Mouse (Mus musculus) right cerebral cortex, postnatal 10 days (tissue): ENCODE data around the gene Arhgap8.
"Not testable (repeated sequence)": the region's sequence is repeated elsewhere in the genome, so short reads cannot be mapped to it uniquely, and the experiment has no call there.

ENCODE experiments used
- DNase-seq, 2 experiments: peaks; one replicate each; pipeline ENCODE4 v3.0.0; 2021; ENCODE audit warnings: low spot score in 2 of 2

Arhgap8 gene

DNA sequence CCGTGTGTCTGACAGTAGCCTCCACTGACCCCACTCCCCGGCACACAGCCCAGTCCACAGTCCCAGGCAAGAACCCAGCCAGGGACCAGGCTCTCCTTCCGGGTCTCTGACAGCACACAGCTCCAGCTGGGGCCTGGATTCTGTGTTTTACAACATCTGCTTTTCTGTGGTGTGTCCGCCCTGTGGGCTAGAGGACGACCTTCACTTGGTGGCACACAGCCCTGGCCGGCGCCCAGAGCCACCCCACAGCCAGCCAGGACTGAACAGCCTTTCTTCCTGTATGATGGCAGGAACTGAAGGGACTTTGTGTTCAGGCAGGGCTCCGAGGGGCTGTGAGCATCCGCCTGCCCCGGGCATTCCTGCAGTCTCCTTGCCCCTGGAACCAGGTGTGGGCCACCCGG, 22.2 kb upstream of the Arhgap8 start:
- DNase-seq, result peak; percentile 86 to 90

DNA sequence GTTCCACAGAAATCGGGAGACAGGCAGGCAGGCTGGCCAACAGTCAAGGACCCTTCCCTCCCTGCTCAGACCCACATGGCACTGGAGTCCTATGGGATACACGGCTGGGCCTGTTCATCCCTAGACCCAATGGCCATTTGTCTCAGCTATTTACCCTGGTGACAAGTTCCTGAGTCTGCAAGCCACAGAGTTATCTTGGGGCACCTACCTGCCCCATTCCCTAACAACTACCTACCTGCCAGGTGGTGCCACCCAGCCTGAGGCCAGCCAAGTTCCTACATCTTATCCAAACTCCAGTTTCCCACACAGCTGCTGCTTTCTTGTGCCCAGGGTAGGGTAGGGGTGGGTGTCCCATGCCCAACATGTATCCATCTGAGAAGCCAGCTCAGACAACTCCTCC, 21.7 kb upstream of the Arhgap8 start:
- DNase-seq, result no peak

DNA sequence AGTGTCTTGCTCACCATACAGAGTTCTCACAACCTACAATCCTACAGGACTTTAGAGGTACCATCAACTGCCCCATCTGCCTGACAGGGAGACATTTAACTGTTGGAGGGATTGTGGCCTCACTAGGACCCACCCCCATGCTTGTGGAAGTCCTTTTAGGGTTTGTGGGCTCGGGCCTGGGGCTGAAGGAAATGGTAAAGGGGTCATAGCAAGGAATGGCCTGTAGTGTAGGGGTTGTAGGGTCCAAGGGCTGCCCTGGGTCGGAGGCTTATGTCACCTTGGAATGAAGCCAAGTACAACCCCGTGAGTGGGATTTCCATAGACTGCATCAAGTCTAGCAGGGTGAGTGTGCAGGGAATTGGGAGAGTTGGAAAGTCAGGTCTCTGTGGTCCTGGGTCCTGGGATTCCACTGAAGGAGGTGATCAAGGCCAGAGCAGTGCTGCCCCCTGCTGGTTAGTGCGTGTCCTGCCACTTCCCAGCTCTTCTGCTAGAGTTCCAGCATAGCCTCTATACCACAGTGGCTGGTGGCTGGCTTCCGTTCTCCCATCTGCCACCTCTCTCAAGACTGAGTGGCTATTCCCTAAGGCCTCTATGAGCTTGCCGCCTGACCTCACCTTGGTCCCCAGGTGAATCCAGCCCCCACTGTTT, 19.6 kb upstream of the Arhgap8 start:
- DNase-seq, result peak in 1 of 2 experiments; percentile 61

DNA sequence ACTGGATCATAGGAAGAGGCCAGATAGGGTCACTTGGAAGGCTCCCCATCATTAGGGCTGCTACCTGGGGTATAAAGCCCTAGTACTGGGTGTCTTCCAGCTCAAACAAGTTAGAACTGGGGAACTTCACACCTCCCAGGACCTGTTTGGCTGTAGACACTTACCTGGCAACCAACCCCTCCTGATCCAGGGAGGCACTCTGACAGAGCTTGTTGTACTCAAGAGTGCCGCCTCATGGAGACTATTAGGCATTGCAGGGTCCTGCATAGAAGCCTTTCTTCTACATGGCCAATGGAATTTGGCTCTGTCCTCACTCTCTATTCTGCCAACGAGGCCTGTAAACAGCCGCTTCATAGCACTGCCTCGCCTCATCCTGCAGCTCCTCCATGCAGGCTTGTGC, 17.9 kb upstream of the Arhgap8 start:
- peak; percentile 51 to 53 for DNase-seq

DNA sequence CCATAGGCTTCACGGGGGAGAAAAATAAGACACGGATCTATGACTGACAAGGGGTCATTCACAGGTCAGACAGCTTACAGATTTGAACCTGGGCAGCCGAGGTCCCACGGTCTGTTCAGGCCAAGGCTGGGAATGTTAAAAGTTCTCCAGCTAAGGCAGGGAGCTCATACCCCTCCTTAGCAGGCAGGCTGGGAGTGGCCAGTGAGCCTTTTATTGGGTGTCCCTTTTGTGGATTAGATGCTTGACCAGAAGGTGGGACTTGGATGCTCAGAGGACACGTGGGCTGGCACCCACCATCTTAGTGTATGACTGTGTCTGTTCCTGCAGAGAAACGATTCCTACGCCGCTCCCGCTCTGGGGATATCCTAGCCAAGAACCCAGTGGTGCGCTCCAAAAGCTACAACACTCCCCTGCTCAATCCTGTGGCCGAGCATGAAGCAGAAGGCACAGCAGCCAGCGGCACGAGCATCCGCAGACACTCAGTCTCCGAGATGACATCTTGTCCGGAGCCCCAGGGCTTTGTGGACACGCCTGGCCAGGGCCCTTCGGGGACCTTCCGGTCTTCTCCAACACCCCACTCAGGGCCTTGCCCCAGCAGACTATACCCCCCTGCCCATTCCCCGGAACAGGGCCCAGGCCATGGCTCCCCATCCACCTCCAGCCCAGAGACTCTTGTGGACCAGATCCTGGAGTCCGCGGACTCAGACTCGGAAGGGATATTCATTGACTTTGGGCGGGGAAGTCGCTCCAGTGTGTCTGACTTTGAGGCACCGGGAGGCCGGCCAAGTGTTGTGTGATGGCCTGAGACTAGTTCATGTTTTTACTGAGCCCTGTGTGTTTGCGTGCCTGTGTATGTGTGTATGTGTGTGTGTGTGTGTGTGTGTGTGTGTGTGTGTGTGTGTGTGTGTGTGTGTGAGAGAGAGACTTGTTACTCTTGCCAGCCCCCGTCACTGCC, 17.2 kb upstream of the Arhgap8 start:
- no peak for DNase-seq

DNA sequence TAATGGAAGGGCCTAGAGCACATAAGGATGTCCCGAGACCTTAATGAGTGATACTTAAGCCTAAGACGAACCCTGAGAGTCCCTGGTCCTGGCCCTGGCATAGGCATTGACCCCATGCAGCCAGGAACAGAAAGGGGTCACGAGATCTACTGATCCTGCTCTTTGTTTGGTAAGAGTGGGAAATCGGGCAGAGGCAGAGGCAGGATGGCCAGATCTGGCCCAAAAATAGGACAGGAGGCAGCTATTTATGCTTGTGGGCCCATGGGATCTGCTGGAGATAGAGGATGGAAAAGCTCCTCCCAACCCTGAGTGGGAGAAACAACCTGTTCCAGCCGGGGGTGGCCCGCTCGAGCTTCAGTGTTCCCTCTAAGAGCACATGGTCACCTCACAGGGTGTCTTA, 15.9 kb upstream of the Arhgap8 start:
- no peak for DNase-seq

DNA sequence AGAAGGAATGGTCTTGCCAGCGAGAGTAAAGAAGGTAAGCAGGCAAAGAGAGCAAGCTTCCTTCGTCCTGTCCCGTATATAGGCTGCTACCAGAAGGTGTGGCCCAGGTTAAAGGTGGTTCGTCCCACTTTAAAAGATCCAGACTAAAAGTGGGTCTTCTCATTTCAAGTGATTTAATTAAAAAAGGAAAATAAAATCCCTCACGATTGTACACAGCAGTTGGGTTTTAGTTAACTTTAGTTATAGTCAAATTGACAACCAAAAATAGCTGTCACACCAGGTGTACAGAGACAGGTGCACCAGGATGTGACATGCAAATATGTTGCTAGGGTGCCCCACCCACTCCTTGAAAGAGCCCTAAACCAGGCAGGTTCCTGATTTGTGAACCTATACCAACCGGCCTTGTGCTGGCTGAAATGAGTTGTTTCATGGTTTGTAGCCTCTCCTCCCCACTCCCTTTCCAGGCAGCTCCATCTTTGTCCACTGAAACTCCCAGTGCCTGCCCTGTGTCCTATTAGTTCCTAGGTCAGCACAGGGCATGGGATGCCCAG, 14.4 kb upstream of the Arhgap8 start:
- no peak for DNase-seq

DNA sequence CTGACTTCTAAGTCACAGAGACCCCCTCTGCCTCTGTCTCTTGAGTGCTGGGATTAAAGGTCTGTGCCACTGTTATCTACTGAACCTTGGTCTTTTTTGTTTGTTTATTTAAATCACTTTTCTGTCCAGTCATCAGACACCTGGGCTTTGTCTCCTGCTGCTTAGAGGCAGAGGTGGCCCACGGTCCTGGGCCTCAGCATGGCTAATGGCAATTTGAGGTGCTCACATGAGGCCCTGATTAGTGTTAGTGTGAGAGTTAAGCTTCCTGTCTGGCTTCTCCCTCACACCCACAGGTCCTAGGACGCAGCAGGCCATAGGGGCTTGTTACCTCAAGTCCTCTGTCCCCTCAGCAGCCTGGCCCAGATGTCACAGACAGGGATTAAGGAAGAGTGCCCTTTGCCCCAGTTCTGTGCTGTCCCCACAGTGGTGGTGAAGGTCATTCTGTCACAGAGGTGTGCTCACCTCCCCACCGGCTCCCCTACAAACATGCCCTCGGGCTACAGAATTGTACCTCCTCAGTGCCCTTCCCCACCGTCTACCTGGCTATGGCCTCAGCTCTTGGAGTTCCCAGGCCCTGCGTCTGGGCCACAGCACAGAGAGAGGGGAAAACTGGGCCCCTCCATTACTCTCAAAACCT, 12.8 kb upstream of the Arhgap8 start:
- DNase-seq, result no peak

DNA sequence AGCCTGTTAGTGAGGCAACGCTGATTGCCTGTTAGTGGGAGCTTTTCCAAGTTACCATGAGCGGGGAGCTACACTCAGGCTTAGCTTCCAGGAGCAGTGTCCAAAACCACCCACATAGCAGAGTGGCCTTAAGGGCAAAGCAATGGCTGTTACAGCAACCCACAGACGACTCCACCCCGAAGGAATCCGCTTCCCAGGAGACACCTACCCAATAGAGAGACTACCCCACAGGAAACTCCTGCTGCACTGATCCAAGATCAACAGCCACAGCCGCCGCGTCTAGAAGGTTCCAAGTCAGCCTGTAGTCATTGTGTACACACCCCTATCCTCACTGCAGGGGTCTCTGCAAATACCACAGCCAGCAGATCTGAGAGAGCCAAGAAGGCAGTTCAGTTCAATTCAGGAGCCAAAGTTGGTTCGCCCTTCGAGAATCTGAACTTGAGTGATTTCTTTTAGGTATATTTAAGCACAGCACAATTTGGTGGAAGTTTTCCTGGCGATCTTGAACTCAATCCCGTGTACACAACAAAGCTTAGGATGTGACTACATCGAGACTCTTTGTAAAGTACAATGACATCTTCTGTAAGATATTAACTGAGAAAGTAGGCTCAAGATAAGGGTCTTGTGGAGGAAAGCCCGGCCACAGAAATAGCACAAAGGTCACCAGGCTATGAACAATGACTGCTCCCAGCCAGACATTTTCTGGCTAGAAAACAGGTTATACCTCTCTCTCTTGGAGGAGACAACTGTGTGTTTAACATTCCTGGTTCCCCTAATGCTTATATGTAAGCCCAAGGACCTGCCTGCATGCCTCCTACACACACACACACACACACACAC, 7.1 kb upstream of the Arhgap8 start:
- no peak for DNase-seq

DNA sequence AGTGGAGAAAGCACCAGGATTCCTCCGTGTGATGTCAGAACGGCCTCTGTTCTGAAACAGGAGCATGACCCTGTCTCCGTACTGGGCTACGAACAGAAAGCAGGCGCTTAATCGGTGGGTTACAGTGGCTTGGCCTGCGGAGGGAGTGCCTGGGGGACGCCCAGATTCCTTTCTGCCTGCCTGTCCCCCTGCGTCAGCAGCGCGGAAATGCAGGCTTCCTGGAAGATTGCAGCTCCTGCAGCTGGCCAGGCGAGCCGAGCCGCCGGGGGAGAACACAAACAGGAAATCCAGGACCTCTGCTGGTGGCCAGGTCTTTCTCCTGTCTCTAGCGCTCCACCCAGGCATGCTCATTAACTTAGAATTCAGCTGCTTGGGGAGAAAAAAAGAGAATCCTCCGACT, 5.1 kb upstream of the Arhgap8 start:
- DNase-seq, result peak; percentile 64 to 76

DNA sequence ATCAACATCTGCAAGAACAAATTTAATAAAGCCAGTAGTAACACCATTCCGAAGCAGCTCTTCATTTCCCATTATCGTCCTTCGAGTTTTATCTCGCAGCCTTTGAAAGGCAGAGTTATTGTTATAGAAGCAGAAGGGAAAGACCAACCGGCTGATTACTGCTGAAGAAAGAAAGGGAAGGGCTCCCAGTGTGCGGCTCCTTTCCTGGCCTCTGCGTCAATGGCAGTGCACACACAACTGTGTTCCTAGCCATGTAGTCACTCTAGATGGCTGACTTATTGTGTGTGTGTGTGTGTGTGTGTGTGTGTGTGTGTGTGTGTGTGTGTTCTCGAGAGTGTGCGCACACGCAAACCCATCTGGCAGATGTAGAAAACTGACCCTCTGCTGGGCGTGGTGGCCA, 4.7 kb upstream of the Arhgap8 start:
- DNase-seq, result no peak

DNA sequence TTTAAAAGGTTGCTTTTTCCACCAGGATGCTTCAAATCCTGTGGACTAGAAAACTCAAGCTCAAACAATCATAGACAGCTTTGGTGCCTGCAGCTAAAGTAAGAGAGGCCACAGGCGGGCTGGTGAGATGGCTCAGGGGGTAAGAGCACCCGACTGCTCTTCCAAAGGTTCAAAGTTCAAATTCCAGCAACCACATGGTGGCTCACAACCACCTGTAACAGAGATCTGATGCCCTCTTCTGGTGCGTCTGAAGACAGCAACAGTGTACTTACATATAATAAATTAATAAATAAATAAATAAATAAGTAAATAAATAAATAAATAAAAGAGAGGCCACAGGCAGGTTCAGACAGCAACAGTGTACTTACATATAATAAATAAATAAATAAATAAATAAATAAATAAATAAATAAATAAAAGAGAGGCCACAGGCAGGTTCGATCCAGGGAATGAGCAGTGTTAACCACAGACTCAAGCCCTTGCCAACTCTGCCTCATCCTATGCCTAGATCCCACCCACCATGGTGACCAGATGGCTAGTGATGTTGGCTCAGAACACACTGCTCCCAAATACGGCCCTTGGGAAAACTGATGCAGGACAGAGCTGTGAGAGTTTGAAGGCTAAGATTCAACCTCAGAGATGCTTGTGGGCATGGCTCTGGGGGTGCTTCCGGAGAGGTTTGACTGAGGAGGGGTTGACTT, 2.1 kb upstream of the Arhgap8 start:
- DNase-seq, result not testable (repeated sequence)

- DNase-seq, result no peak
Observed at GRCm38 (mm10) chr15:84718785-84719184, 1.1 kb upstream of the Arhgap8 start.

GRCm38 (mm10) chr15:84720291-84721204, 696 bp downstream of the Arhgap8 start:
- no peak for DNase-seq

- DNase-seq, result not testable (repeated sequence)
Observed at GRCm38 (mm10) chr15:84723656-84724055, 3.8 kb downstream of the Arhgap8 start.

GRCm38 (mm10) chr15:84724199-84724598, 4.3 kb downstream of the Arhgap8 start:
- DNase-seq, result no peak

- DNase-seq, result peak; percentile 76 to 80
Observed at GRCm38 (mm10) chr15:84729685-84730084, 9.8 kb downstream of the Arhgap8 start.

DNA sequence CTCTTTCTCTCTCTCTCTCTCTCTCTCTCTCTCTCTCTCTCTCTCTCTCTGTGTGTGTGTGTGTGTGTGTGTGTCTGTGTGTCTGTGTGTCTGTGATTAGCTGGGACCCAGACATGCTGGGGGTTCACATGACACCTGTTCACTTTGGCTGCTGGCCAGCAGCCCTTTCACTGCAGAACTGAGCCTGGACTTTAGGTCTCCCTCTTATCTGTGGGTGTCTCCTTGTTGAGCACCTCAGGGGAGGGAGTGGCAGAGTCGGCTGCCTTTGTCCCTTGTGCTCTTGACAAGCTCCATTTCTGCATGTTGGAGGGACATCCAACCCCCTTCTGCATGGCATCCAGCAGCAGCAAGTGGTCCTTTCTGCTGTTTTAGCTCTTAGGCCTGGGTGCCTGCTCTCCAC, 11.0 kb downstream of the Arhgap8 start:
- no peak for DNase-seq

DNA sequence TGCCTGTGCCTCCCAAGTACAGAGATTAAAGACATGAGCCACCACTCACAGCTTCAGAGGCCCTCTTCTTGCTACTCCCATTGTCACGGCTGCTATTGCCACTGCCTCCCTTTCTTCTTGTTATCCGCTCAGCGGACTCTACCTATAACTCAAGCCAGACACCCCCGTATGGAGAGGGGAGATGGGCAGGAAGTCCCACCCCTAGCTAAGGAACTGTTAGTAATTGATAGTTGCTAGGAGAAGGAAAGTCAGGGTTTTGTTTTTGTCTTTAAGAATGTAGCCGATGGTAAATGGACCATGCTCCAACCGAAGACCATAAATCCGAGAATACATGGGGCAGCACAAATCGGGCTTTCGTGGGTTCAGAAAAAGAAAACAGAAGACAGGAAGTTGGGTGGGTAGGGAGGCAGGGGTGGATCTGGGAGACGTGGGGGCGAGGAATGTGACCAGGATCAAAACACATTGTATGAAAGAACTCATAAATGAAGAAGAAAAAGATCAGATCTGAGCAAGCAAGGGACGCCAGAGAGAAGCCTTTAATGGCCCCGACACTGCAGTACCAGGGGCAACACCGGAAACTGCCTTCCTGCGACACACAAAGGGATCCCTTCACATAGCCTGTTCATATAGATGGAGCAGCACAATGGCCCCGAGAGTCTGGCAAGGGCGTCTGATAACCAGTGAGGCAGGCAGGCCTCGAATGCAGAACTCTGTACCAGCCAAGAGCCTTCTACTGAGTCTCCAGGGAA, 12.0 kb downstream of the Arhgap8 start:
- DNase-seq, result no peak
